Mouse (Mus musculus): ENCODE measurements around the gene Mki67.

GRCm38 (mm10) chr7:135651831-135652511 lies 64.2 kb downstream of the Mki67 start:
- no peak for TF ChIP-seq CTCF (IDR thresholded peaks at IDR 0.05; ENCODE audit: insufficient read depth, low read depth, low read length)
- TF ChIP-seq POLR2A (IDR thresholded peaks at IDR 0.05; ENCODE audit: insufficient read depth, low read depth, low read length) = no peak
